Mouse (Mus musculus) CD4-positive, CD25-positive, alpha-beta regulatory T cell, adult 2 months (primary cell): ENCODE measurements around the gene Rnf180.
A peak's percentile ranks its signal among the peaks of the same experiment; 100 is the strongest.
"Not testable (repeated sequence)": the region's sequence is repeated elsewhere in the genome, so short reads cannot be mapped to it uniquely, and the experiment has no call there.

Experiments
- DNase-seq: peaks from one replicate; pipeline ENCODE4 v3.0.0-alpha.2; 2012; ENCODE audit warnings: low read depth, low spot score

Rnf180 gene

DNA sequence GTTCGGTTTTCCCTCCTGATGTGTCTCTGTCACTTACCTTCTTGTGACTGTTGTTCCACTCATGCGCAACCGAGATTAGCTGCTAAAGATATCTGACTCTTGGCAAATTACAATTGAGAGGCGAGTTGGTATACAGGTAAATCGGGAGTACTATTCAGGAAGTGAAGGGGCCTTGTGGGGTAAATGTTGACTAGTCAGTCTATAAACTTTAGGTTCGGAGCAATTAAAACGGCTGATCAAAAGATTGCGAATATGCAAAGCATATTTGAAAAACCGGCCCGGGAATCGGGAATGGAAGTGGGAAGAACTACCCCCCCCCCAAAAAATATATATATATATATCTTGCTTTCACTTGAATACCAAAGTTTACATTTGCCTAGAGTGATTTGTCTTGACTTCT is at the start of gene Rnf180:
TSS of gene Rnf180 (minus strand) at position 101 of the 400 bp plus-strand sequence.
- DNase-seq = no peak

DNA sequence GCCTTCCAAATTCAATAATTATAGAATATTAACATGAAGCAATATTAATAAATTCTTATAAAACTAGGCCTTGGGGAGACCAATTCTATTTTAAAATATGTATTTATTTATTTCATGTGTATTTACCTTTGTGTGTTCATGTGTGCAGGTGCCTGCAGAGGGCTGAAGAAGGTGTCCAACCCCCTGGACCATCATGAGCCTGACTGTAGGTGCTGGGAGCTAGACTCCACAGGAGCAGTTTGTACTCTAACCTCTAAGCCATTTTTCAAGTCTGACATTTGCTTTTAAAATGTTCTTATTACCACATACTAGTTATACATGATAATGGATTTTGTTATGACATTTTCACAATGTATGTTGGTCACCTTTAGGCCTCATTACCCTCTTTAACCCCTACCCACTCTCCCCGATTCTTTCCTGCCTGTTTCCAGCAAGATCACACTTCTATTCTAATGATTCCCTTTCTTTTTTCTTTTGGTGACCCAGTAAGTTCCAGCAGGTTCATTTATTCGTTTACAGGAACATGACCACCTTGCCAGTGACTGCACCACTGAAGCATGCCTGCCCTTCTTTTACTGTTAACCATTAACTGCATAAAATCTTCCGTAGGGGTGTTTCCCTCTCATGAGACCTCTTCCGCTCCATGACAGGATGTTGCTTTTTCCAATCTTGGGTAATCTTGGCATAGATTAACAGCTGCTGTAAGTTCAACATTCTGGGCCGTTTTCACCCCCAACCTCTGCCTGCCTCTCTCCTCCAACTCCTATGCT is 36.8 kb upstream of the Rnf180 start:
- DNase-seq = no peak

DNA sequence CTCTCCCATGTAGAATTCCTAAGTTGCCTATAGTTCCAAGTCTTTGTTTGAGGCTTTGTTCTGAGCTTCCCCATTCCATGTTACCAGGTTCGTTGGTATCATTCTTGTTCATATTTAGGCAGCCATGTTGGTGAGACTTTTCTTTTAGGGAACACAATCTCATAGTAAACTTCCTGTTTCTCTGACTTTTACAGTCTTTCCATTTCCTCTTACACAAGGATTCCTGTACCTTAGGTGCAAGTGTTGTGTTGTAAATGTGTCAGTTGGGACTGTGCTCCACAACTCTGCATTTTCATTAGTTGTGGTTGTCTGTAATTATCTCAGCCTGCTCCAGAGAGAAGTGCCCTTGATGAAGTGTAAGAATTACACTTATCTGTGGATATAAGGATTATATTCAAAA is 32.3 kb upstream of the Rnf180 start:
- no peak for DNase-seq

DNA sequence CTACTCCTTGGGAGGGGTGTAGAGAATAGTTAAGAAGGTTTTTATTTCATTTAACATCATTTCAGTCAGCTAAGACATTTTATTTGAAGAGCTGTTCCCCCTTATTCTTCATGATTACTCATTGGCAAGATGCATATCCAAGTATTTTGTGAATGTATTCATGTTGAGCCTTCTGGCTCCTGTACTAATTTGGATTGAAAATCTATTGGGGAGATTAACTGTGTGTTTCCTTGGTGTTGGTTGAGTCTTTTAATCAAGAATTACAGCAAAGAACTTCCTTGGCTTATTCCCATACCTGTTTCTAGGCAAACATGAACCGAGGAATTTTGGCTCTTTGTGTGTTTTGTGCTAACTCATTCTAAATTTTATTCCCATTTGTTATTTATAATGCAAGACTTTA is 22.3 kb upstream of the Rnf180 start:
- DNase-seq = no peak

DNA sequence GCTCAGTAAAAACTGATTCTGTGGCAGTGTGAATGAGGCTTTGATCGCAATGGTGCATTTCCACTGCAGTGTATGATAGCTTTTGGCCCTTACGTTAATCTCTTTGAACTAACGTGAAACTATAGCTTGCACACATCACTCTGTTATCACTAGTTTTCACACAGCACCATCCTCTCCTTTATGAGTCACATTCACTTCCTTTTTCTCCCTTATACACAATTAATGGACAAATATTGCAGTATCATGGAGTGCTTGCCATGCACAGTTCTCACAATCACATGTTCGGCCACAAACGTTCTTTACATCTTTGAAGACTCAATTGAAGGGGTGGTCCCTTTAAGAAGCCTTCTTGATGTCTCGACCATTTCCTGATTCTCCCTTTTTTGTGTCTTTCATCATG is 21.4 kb upstream of the Rnf180 start:
- no peak for DNase-seq

DNA sequence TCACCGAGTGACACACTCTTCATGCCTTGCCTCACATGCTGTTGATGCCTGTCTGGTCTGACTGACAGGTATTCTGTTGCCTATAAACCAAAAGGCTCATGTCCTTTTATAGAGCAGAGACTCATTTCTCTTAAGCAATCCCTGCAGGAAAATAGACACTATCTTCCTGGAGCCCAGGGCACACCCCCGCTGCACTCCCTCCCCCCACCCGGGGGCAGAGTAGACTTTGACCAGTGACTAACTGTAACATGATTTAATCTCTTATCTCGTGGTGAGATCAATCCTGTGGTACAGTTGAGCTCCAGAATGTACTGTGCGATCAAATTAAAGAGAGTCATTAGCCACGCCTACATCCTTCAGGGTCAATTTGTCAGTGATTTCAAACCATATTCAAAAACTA is 18.1 kb upstream of the Rnf180 start:
- DNase-seq = no peak

DNA sequence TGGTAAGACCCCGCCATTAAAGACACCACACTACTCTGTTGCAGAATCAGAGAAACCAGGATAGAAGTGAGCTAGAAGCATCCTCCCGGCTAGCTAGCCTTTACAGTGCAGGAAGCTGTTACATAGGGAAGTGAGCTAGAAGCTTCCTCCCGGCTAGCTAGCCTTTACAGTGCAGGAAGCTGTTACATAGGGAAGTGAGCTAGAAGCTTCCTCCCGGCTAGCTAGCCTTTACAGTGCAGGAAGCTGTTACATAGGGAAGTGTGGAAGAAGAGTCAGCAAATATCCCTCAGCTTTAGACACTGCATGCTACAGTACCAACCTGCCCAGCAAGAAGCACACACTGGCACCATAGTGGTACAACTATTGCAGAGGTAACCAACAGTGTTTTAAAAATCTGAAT is 15.9 kb upstream of the Rnf180 start:
- not testable (repeated sequence) for DNase-seq

DNA sequence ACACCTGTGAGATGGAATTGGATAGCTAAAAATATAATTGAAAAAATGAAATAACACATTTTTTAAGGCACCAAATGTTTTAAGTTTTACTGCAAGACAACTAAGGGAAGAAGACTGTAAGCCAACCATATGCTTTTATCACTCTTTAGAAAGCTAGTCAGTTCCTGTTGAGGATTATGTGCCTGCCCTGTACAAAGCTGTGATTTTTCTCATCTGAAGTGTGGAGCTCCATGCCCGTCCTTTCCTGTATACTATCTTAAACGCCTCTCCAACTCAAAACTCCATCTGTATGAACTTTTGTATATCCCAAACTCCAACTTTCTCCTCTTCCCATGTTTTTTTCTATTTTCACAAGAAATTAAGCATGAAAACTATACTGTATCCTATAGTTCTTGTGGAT is 10.9 kb upstream of the Rnf180 start:
- no peak for DNase-seq

DNA sequence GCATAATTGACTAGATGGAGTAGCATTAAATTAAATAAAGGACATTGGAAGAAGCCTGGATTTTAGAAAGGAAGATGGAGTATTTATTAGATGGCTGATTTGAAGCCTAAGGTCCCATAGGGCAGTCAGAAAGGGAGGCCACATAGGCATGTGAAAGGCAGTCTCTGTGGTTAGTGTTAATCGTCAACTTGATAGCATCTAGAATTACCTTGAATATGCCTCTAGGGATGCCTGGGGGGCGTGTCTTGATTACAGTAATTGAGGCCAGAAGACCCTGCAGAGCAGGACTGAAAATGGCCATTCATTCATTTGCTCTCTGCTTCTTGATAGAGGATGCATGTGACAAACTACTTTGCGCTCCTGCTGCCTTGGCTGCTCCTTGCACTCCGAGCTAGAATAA is 9.4 kb upstream of the Rnf180 start:
- DNase-seq = no peak

DNA sequence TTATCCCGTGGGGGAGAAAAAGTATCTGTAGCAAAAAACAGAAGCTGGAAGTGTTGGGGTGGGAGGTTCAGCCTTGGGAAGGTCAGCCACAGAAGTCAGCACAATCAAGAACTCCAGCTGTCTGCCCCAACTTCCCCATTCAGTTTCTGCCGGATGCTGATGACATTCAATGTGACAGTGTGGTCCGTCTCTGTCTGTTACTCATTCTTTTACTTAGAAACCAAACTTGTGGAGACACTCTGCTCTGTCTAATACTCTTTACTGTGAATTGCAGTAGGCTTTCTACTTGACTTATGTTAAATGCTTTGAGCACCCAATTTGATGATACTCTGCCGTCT is 5.4 kb upstream of the Rnf180 start:
- DNase-seq = no peak

DNA sequence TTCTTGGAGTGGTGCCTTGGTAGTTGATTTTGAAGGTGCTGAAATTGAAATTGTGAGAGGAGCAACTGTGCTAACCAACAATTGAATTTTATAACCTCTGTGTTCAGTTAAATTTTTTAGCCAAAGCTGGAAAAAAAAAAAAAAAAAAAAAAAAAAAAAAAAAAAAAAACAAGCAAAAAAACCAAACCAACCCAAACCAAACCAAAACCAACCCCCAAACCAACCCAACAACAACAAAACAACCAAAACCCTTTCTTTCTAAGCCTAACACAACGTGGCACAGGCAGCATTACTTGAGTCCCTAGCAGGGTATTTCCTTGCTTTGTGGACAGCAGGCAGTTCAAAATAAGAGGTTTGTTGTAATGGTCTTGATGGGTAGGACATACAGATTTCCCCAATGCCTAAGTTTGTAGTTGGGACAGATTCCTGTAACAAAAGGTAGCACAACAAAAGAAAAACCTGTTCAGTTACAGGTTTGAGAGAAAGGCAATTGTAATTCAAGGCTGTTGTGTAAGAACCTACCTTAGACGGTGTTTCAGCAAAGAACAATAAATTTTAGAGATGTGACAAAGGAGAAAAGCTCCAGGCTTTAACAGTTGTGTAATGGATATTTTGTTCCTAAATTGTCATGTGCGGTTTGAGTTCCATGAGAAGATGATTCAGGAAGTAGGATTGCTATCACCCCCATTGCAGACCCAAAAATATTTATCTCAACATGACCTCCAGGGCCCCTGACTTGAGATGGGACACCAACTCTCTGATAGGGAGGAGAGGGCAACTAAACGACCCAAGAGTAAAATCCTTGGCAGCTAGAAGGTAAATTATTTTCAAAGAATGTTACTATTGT is 4.8 kb upstream of the Rnf180 start:
- DNase-seq = no peak

DNA sequence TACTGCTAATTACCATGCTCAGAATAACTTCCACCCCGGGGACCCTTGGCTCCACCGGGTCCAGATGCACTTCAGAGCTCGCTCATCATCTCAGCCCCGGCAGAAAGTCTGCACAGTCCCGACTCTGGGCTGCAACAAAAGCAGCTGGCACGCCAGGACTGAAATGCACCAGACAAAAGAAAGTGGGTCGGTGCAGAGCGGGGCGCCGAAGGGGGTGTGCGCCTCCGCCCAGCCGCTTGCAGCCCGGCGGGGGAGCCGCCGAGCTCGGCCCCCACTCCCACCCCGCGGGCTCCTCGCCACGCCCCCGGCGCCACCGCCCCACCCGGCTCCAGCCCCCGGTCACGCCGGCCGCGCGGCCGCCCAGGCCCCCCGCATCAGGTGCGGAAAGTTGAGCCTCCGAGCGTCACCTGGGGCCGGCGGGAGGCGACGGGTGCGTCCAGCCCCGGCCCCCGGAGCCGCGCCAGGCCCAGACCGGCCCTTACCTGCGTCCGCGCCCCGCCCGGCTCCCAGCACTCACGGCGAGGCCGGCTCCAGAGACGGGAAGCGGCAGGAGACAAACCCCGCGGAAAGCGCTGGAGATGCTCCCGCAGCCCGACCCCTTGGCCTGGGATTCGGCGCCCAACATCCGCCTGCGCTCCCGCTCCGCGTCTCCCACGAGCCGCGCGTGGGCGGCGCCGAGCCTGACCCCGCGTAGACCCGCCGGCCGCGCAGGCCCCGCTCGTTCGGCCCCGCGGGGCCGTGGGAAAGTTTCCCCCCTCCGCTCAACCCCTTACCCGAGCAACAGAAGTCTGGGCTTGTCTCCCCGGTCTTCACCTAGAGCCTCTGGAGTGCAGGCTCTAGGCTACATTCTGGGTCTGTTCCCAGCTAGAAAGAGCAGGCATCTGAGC is 591 bp downstream of the Rnf180 start:
- peak; percentile 11 for DNase-seq

DNA sequence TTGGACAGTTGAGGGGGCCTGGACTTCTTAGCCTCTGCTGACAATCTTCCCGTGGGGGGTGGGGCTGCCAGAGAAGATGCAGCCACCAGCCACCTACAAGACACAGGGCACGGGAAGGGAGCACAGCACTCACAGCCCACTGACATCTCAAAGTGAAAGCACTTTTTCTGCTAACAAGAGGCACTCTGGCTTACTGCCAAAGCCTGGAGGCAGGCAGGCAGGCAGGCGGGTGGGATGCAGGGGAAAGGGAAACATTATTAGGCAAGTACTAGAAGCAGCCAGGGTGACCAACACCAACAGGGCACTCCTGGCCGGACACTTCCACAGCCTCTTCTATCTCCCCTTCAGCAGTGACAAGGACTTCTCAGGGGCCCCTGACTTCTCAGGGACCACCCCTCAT is 2.8 kb downstream of the Rnf180 start:
- no peak for DNase-seq

DNA sequence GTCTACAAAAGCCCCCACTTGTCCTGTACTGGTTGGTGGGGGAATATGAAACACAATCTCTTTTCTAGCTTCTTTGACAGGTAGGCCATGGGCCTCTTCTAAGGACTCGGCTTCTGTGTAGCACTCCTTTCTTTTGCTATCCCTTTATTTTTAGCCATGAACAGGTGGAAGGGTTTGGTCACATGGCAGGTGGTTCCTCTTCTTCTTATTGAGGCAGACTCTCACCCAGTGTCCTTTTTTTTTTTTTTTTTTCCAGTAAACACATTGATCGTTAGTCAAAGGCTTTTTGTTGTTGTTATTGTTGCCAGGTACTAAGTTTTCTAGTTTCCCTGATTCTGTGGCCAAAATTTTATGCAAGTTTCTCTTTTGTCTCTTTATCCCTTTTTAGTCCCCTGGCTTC is 4.0 kb downstream of the Rnf180 start:
- DNase-seq = no peak

DNA sequence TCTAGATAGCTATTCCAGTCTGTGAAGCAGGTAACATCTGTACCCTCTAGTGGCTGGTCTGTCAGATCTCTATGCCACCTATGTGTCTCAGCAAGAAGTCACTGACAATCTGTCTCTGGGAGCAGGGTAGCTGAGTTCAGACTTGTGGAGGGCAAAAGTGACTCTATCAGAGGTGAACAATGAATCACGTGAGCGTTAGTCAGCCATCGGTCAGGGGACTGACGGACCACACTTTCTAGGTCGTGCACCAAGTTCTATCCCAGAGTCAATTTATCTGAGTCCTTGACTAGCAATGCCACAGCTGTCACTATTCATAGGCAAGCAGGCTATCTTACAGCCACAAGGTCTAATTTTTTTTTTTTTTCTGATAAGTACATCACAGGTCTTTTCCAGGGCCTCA is 4.6 kb downstream of the Rnf180 start:
- no peak for DNase-seq

DNA sequence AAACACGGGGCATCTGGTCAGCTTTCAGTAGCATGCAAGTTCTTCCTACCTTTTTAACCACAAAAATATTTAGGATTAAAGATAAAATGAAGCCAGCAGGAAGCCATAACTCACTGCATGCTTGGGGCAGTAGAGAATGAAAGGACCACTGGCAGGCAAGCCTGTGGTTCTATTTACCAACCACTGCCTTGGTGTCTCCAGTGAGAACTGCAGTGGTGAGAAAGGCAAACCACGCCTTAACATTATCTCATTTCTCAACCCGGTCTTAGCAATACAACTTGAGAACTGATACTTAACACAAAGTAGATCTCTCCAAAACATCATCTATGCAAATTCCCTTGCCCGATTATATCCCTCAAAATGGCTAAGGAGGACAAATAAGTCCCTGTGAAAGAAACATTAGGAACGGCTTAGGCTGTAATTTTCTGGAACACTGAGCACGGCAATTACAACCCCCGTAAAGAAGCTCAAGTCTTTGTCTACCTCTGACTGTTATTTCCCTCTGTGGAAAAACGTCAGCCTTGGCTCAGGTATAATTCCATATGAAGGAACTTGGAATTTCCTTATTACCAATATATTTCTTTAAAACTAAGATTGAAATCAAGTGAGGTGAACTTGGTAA is 15.1 kb downstream of the Rnf180 start:
- DNase-seq = no peak

DNA sequence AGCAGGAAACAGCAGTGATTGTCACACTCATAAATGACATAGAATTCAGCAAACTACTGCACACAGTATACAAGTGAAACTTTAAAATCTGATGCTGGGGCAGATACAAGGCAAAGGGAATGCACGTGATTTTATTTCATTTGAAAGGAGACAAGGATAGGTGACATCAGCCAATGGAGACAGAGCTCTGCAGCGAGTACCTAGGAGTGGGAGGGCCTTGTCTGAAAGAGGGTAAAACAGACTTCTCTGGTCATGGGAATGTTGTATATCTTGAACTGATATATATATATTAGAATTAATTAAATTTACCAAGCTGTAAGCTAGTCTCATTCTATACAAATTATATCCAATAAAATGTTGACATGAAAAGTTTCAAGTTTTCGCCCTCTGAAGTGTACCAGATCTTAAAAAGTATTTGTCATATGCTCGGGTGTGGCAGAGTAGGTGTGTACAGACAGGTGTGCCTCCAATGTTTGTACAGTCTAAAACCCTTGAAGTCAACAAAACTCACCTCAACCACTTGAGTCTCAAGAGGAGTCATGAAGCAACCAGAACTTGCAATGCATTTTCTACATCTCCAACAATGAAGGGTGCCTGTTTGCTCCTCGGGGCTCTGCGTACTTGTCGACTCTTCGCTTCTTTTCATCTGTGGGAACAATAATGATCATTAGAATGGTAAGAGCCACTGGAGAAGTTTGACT is 24.1 kb downstream of the Rnf180 start:
- no peak for DNase-seq

DNA sequence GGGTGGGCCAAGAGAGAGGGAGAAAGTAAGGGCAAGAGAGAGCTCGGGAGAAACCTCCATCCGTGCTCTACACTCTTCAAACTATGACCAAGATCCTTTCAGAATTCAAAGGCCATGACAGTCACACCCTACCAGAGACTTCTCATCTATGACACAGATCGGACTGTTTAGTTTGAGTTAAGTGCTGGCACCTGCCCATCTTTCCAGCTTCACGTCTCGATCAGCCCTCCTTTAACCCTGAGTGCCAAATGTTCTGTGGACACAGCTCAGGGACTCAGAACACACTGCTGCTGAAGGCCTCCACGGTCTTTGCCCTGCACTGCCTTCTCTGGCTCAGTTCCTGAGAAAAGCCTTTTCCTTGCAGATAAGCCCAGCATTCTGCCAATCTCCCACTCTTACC is 27.2 kb downstream of the Rnf180 start:
- no peak for DNase-seq

DNA sequence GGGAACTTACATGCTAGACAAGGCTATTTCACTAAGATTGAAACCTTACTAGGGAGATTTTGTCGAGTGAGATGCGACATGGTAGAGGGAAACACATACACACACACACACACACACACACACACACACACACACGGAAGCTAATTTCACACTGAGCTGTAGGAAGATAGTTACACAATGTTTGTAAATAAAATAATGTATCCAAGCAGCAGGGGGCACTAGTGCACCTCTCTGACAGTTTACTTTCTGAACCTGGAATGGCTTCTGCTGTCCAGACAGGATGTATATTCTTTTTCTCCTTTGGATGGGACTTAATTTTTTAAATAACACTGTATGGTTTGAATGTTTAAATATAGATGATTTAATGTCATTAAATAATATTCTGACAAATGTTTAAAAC is 27.9 kb downstream of the Rnf180 start:
- peak; percentile 49 for DNase-seq

DNA sequence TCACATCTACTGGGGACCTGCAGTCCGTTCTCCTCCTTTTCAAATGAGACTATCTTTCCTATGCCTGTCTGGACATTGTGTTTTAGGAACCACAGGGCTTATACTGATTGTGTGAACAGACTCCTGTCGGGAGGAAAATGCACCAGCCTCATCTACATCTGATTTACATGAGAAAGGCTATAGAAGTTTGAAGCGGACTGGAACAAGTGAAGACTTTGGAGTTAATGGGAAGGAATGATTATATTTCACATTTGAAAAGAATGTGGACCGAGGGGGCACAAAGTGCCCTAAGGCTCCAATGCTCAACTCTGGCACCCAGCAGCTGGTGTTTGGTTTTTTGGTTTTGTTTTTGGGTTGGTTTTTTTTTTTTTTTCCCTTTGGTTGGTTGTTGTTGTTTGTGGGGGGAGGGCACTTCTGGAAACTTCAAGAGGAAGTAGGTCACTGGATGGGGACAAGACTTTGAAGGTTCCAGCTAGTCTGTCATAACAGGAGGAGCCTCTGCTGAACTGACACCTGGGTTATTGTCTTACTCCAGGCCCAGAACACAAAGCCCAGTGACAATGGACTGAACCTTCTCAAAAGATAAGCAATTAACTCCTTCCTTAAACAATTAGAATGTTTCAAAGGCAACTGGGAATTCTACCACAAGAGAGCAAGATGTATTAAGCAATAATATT is 37.7 kb downstream of the Rnf180 start:
- DNase-seq = no peak

DNA sequence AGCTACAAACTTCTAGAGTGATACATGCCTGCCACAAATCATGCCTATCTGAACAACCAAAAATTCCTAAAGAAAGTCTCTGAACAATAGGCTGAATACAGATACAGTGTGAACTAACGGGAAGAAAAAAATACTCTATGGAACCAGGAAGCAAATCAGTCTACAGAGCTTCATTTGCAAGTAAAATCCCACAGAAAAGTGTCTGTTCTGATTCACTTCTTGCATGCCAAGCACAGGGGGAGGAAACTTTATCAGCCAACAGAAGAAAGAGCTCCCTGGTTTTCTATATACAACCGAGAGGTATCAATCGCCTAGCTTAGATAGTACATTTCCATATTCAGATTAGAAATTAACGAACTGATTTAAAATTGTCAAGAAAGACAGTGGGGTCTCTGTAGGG is 43.8 kb downstream of the Rnf180 start:
- DNase-seq = no peak
